Mouse (Mus musculus) heart, embryonic 12.5 days (tissue): Measurements from ENCODE around the gene Pgf. TPM values are rescaled to one million over a fixed set of nuclear protein-coding genes. Genes with fewer than 3 reads are reported as not detected.
"Not testable (repeated sequence)": the region's sequence is repeated elsewhere in the genome, so short reads cannot be mapped to it uniquely, and the experiment has no call there.

Experiments
- ATAC-seq: fragments of 200-750 bp; cut with Nextera tagmentation; 2 replicates; pipeline ENCODE4 v1.8.0; 2017; ENCODE audit warnings: moderate TSS enrichment, moderate library complexity; ENCODE audit not compliant: insufficient number of reproducible peaks, low FRiP score
- H3K27ac ChIP-seq: fragments of 300-500 bp; sonication (generic); 2 replicates; pipeline ENCODE4 v1.5.1; 2016; ENCODE audit warnings: mild to moderate bottlenecking, moderate library complexity; ENCODE audit not compliant: poor library complexity, severe bottlenecking
- H3K27me3 ChIP-seq: fragments of 300-500 bp; sonication (generic); replicated peaks from 2 replicates; pipeline ENCODE4 v1.6.1; 2016; ENCODE audit warnings: mild to moderate bottlenecking, moderate library complexity
- H3K36me3 ChIP-seq: fragments of 300-500 bp; sonication (generic); 2 replicates; pipeline ENCODE4 v1.6.1; 2016; ENCODE audit warnings: mild to moderate bottlenecking, moderate library complexity
- H3K4me1 ChIP-seq: fragments of 300-500 bp; sonication (generic); replicated peaks from 2 replicates; pipeline ENCODE4 v1.6.1; 2016; ENCODE audit warnings: mild to moderate bottlenecking
- H3K4me2 ChIP-seq: fragments of 300-500 bp; sonication (generic); 2 replicates; pipeline ENCODE4 v1.6.1; 2016; ENCODE audit warnings: mild to moderate bottlenecking, moderate library complexity
- H3K4me3 ChIP-seq: fragments of 300-500 bp; sonication (generic); 2 replicates; pipeline ENCODE4 v1.5.1; 2016; ENCODE audit warnings: mild to moderate bottlenecking
- H3K9ac ChIP-seq: fragments of 300-500 bp; sonication (generic); 2 replicates; pipeline ENCODE4 v1.6.1; 2016; ENCODE audit warnings: mild to moderate bottlenecking, moderate library complexity
- H3K9me3 ChIP-seq: fragments of 300-500 bp; sonication (generic); replicated peaks from 2 replicates; pipeline ENCODE4 v1.6.1; 2016; ENCODE audit warnings: mild to moderate bottlenecking, moderate library complexity
- WGBS: fragments of 180-500 bp; shearing (Covaris S2); methylation state at CpG from one replicate; pipeline ENCODE4 v1.1.7; 2016; 5-methylcytosine and 5-hydroxymethylcytosine counted together
- polyA plus RNA-seq: library from polyadenylated mRNA; unstranded; fragments of >200 nt; fragmentation: Nextera tagmentation; extraction: Ambion mirVana; gene quantifications from 2 replicates; pipeline ENCODE4 v1.2.1, GENCODE M21; 2016

Pgf gene
- polyA plus RNA-seq, 1 experiment from 2014 or later, result 8.3 TPM

DNA sequence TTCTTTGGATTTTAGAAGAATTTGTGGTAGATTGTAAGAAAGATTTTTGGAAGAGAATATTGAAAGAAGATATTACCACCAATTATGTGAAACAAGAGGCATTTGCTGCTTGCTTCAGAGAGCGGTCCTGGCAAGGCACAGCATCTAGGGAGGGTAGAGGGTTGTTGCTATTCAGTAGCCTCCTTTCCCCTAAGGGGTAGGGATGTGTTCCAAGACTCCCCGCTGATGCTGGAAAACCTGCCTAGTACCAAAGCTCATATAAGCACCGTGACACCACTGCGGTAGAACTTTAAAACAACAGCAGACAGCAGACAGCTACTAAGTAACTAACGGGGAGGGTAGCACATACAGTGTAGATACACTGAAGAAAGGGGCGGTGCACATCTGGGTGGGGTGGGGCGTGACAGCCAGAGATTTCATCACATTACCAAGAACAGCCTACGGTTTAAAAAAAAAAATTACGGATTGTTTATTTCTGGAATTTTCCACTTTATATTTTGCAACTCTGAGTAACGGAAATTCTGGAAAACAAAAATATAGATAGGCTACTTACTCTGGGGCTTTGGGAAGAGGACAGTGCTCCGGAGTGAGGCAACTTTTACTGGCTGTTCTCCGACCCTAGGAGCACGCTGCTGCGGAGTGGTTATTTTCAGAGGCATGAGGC lies 19.7 kb downstream of the Pgf start:
- no peak for ATAC-seq
- H3K27ac ChIP-seq, result no peak overlapping the region
- H3K36me3 ChIP-seq, result no peaks in the 10 kb centered on the region
- H3K9me3 ChIP-seq, result 0 out of 2 replicates have a peak, but pooled peaks cover 3% of the 10 kb centered on the region
- WGBS, result 81% methylated on average over 14 of the region's 14 CpGs
- H3K4me2 ChIP-seq, result no peak overlapping the region
- H3K4me3 ChIP-seq, result no peak overlapping the region
- H3K9ac ChIP-seq, result no peak overlapping the region
- peaks cover 7% of the 10 kb centered on the region; the same call in 1 of the 2 replicates for H3K4me1 ChIP-seq
- no peaks in the 10 kb centered on the region; the same call in 1 of the 2 replicates for H3K27me3 ChIP-seq

GRCm38 (mm10) chr12:85156324-85156723 lies 21.3 kb downstream of the Pgf start:
- H3K4me2 ChIP-seq, result no peak overlapping the region
- H3K36me3 ChIP-seq, result no peaks in the 10 kb centered on the region
- peaks cover 5% of the 10 kb centered on the region for H3K27me3 ChIP-seq
- 0 out of 2 replicates have a peak, but pooled peaks cover 3% of the 10 kb centered on the region for H3K9me3 ChIP-seq
- peaks cover 7% of the 10 kb centered on the region; the same call in 1 of the 2 replicates for H3K4me1 ChIP-seq
- H3K4me3 ChIP-seq, result no peak overlapping the region
- no peak overlapping the region for H3K27ac ChIP-seq
- no peak overlapping the region for H3K9ac ChIP-seq
- 19% methylated on average over 6 of the region's 6 CpGs for WGBS
- no peak for ATAC-seq

- Histone ChIP-seq H3K4me3 (no peak overlapping the region), H3K27me3 (peaks cover 20% of the 10 kb centered on the region), H3K4me1 (peaks cover 18% of the 10 kb centered on the region), H3K27ac (no peak overlapping the region), H3K9me3 (0 out of 2 replicates have a peak, but pooled peaks cover 3% of the 10 kb centered on the region), H3K9ac (no peak overlapping the region), H3K4me2 (no peak overlapping the region), H3K36me3 (no peaks in the 10 kb centered on the region)
- no peak for ATAC-seq
- 73% methylated on average over 3 of the region's 3 CpGs for WGBS
Observed at GRCm38 (mm10) chr12:85153011-85153410, 24.6 kb downstream of the Pgf start.

DNA sequence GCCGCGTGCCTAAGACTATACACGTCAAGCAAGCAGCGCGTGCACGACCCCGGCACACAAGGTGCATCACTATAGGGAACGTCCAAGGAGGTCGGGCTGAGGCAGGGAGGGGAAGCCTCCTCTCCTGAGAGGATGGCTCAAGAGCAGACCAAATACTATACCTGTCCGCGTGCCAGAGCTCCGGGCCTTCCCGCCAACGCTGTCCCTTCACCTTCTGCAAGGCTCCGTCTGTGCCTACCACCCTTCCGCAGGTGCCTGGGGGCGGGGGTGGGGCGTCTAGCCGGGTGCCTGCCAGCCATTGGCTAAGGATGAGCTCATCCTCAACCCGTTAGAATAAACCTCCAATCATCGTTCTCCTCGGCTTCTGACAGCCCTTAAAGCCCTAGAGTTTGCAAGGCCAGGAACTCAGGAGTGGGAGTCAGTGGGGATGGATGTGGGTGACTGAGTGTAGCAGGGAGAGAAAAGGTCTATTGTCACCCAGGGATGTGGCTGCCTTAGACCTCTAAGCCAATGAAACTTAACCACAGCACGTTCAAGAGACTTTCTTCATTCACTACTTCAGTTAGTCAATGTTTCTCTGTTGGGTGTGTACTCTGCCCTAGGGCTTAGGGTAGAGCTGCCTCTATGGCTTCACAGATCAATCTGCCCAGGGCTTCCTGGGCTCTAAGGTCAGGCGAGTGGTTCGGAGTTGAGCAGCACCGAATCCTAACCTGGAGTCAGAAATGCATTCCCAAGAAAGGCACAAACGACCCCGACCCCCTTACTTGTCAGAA lies 26.4 kb downstream of the Pgf start, which contains the start of gene Rps6kl1:
Rps6kl1 (minus strand) TSS at position 263 of the 773 bp plus-strand sequence.
- peak within 1 kb of the TSS; percentile 37 for H3K4me3 ChIP-seq
- H3K36me3 ChIP-seq, result no peaks in the 10 kb centered on the region
- no peak within 1 kb of the TSS for H3K27ac ChIP-seq
- H3K9ac ChIP-seq, result peak within 1 kb of the TSS; percentile 7; the same call in 1 of the 2 replicates
- H3K9me3 ChIP-seq, result 0 out of 2 replicates have a peak, but pooled peaks cover 3% of the 10 kb centered on the region
- H3K4me1 ChIP-seq, result peaks cover 22% of the 10 kb centered on the region
- peak within 1 kb of the TSS; percentile 68 for H3K4me2 ChIP-seq
- ATAC-seq, result peak; percentile 64
- peaks cover 20% of the 10 kb centered on the region for H3K27me3 ChIP-seq
- WGBS, result 13% methylated on average over 28 of the region's 28 CpGs

- H3K36me3 ChIP-seq, result no peaks in the 10 kb centered on the region
- H3K9me3 ChIP-seq, result 0 out of 2 replicates have a peak, but pooled peaks cover 3% of the 10 kb centered on the region
- peak overlapping the region; percentile 37 for H3K4me3 ChIP-seq
- H3K4me2 ChIP-seq, result peak overlapping the region; percentile 68
- peak; percentile 44 for ATAC-seq
- H3K27me3 ChIP-seq, result peaks cover 20% of the 10 kb centered on the region
- 9% methylated on average over 20 of the region's 20 CpGs for WGBS
- H3K27ac ChIP-seq, result no peak overlapping the region
- peaks cover 26% of the 10 kb centered on the region for H3K4me1 ChIP-seq
- peak overlapping the region; percentile 7; the same call in 1 of the 2 replicates for H3K9ac ChIP-seq
Observed at GRCm38 (mm10) chr12:85150321-85151001, 27.1 kb downstream of the Pgf start.

- peak overlapping the region; percentile 7 for H3K4me2 ChIP-seq
- ATAC-seq, result no peak
Observed at GRCm38 (mm10) chr12:85146881-85147280, 30.7 kb downstream of the Pgf start.

DNA sequence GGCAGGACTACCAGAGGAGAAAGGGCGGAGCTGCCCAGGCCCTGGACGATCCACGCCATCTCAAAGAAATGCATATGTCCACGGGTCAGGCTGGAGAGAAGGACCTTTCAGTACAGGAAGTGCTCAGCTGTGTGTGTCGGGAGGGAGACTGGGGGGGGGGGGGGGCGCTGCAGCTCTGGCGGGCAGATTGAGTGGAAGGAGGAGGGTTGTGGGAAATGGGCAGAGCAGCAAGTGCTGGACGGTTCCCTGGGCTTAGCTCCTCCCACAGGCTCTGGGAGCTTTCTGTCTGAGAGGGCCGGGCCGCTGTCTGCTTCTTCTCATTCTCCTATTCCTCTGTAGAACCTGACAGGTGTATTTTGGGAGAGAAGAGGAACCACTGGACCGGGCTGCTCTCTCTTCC lies 31.2 kb downstream of the Pgf start:
- H3K9ac ChIP-seq, result no peak overlapping the region
- peaks cover 31% of the 10 kb centered on the region for H3K4me1 ChIP-seq
- H3K36me3 ChIP-seq, result no peaks in the 10 kb centered on the region
- no peak for ATAC-seq
- no peak overlapping the region for H3K27ac ChIP-seq
- no peak overlapping the region for H3K4me3 ChIP-seq
- H3K27me3 ChIP-seq, result peaks cover 22% of the 10 kb centered on the region
- no peaks in the 10 kb centered on the region for H3K9me3 ChIP-seq
- WGBS, result 23% methylated on average over 10 of the region's 11 CpGs
- peak overlapping the region; percentile 7 for H3K4me2 ChIP-seq

More at GRCm38 (mm10) chr12:85146881-85147280, 30.7 kb downstream of the Pgf start:
- Histone ChIP-seq H3K9me3 (no peaks in the 10 kb centered on the region), H3K4me1 (peaks cover 31% of the 10 kb centered on the region), H3K36me3 (no peaks in the 10 kb centered on the region), H3K27ac (no peak overlapping the region), H3K4me3 (no peak overlapping the region), H3K27me3 (peaks cover 22% of the 10 kb centered on the region), H3K9ac (no peak overlapping the region)
- 70% methylated on average over 9 of the region's 9 CpGs for WGBS

DNA sequence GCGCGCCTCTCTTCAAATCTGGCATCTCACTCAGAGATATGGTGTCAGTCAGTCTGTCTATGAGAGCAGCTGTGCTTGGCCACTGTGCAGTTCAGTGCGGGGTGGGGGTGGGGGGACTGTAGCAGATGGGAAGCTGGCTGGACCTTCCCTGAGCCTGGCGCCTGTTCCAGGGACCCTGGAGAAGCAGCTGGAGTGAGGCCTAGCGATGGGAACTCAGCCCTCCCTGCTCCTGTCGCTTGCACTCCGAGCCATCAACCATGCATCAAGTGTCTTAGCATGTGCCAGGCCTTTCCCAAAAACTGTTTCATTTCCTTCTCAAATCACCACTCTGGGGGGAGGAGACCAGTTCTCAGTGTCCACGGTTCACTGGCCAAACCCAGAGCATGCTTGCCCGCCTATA lies 32.0 kb downstream of the Pgf start:
- H3K9ac ChIP-seq, result no peak overlapping the region
- no peak for ATAC-seq
- H3K4me3 ChIP-seq, result no peak overlapping the region
- H3K4me2 ChIP-seq, result no peak overlapping the region
- H3K27ac ChIP-seq, result no peak overlapping the region
- no peaks in the 10 kb centered on the region for H3K36me3 ChIP-seq
- 56% methylated on average over 9 of the region's 9 CpGs for WGBS
- peaks cover 25% of the 10 kb centered on the region for H3K4me1 ChIP-seq
- no peaks in the 10 kb centered on the region for H3K9me3 ChIP-seq
- H3K27me3 ChIP-seq, result peaks cover 21% of the 10 kb centered on the region

- ATAC-seq, result no peak
- 93% methylated on average over 4 of the region's 4 CpGs for WGBS
- Histone ChIP-seq H3K4me3 (no peak overlapping the region), H3K4me2 (no peak overlapping the region), H3K4me1 (peaks cover 20% of the 10 kb centered on the region), H3K36me3 (no peaks in the 10 kb centered on the region), H3K27me3 (peaks cover 21% of the 10 kb centered on the region), H3K9ac (no peak overlapping the region), H3K27ac (no peak overlapping the region), H3K9me3 (no peaks in the 10 kb centered on the region)
Observed at GRCm38 (mm10) chr12:85144821-85145220, 32.8 kb downstream of the Pgf start.

DNA sequence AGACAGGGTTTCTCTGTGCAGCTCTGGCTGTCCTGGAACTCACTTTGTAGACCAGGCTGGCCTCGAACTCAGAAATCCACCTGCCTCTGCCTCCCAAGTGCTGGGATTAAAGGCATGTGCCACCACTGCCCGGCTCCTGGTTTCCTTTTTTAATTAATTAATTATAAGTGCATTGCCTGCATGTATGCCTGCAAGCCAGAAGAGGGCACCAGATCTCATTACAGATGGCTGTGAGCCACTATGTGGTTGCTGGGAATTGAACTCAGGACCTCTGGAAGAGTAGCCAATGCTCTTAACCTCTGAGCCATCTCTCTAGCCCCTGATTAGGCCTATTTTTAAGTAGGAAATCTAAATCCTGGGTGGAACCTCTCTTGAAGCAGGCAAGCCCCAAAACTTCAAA lies 33.3 kb downstream of the Pgf start:
- not testable (repeated sequence) for H3K36me3 ChIP-seq, H3K4me3 ChIP-seq, ATAC-seq, H3K9me3 ChIP-seq, H3K4me2 ChIP-seq, H3K27ac ChIP-seq, H3K9ac ChIP-seq
- peaks cover 20% of the 10 kb centered on the region for H3K4me1 ChIP-seq
- WGBS, result 66% methylated on average over 2 of the region's 2 CpGs
- H3K27me3 ChIP-seq, result peaks cover 24% of the 10 kb centered on the region

GRCm38 (mm10) chr12:85142803-85143202 lies 34.8 kb downstream of the Pgf start:
- Histone ChIP-seq H3K9ac (no peak overlapping the region), H3K4me3 (no peak overlapping the region), H3K9me3 (no peaks in the 10 kb centered on the region), H3K4me1 (peaks cover 20% of the 10 kb centered on the region), H3K27me3 (peaks cover 33% of the 10 kb centered on the region), H3K4me2 (no peak overlapping the region), H3K27ac (no peak overlapping the region), H3K36me3 (no peaks in the 10 kb centered on the region)
- WGBS, result 14% methylated on average over 4 of the region's 4 CpGs
- ATAC-seq, result no peak
